Mouse (Mus musculus) spleen, postnatal 36 days (tissue): Measurements from ENCODE around the gene Elmo1.

ENCODE experiments used
- DNase-seq, 2 experiments: peaks; one replicate each; pipeline ENCODE4 v3.0.0; 2022; ENCODE audit warnings: low spot score in 2 of 2, mixed read lengths in 1 of 2

Elmo1 gene

DNA sequence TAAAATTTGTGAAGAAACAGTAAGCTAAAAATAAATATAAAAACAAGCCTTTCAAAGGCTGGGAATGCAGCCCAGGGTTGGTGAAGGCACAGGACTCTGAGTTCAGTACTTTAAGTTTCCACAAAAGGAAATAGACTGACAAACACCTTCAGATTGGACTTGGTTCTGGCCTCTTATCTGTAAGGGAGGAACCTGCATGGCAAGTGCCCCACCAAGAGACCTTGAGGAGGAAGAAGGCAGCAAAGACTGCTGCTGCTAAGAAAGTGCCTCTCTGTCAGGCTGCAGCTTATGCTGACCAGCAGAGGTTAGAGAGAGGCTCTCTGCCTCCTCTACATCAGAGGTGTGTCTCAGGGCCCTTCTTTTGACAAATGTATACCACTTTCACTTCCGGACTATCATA is 293.5 kb downstream of the Elmo1 start:
- no peak for DNase-seq

DNA sequence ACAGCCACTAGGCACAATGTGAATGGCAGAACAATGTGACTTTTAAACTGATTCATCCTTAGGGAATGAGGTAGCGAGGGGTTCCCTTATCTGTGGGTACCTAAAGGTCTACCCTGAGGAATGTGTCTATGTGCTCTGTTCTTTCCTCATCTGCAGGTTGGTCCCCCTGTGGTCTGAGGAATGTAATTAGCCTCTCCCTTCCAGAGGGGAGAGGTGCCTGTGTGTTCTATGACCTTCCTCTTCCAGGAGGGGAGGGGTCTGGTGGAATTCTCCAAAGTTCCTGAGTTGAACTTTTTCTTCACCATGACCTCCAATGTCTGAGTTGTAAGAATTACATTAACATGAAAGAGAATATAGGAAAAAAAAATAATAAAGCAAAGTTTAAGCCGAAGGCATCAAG is 294.4 kb downstream of the Elmo1 start:
- no peak for DNase-seq

DNA sequence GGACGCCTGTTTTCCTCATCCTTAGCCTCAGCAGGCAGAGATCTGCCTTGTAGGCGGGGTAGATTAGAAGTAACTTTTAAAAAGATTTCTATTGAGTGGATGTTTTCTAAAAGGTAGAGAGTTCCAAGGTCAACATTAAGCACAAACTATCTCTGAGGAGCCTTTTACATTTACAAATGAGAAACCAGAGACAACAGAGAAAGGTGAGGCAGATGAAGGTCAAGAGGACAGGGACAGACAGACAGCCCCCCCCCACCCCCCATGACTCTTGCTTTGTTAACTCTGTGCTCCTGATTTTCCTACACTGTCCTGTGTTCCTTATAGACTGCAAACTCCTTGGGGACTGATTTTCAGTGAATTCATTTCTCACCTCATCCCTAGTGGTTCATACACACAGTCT is 295.0 kb downstream of the Elmo1 start:
- DNase-seq: no peak

DNA sequence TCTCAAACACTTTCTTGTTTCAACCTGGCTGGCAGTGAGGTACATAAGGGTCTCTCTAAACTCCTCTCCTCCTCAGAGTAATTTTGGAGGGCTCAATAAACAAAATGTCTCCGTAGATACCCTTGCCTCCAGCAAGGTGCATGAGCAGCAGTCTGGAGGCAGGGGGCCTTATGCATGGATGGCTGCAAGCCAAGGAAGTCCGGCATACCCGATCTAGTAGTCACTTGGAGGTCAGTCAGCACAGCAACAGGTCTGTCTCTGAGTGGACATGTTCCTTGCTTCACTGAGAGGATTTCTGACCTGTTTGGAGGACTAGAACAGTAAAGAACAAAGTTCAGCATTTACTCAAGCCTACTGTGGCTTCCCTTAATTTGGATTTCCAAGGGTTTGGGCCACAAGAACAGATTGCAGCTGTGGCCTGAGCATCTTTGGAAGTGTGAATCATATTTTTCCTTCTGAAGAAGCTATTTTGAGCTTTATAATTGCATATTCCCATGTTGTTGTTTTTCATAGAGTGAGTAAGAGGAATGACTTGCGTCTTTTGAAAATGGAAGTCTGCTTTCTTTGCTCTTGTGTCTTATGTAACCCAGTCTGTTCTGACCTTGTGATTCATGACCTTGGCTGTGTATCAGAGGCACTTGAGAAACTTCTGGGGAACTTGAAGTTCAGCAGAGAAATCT is 296.2 kb downstream of the Elmo1 start:
- no peak for DNase-seq

DNA sequence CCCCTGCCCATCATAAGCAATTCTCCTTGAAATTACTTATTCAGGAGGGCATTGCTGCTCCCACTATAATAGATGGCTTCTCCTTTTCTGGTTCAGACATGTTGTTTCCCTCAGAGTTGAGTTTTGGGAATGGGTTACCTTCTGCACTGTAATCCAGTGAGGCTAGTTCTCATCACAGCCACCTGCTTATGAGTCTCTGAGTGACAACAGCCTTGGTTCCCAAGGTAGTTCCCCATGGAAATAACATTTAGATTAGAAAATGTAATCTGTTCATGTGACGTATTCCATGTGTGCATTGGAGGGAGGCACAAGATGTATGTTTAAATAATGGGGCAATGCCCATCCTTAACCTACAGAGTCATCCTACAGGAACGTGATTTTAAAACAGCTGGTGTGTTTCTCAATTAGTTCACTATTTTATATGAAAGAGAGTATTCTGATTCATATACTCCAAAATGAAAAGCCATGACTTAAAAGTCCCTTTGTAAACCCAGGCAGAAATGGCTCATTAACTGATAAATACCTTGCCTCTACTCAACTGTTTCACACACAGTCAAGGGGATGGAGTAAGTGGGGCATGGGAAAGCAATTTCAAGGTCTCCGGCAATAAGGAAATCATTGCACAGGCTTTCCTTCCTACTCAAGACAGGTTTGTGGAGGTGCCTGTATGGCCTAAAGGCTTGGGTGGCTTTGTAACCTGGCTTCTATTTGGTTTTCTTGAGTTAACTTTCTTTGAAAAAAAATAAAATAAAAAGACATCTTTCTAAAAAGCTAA is 302.6 kb downstream of the Elmo1 start:
- no peak for DNase-seq

DNA sequence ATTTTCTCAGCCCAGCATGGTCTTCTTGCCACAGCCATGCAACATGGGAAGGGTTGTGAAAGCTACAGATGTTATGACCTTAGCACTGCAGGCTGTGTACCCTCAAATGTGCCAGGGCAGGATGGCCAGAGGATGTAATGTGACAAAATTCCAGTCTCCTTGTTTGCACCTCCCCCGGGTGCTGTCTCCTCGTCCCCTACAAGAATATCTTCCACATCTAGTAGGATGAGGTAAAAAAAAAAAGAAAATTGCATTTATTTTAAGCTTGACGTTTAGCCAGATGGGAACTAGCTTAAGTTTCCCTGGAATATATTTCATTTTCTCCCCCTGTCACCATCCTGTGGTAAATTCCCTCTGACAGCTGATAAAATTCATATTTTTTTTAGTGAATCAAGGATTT is 307.3 kb downstream of the Elmo1 start:
- no peak for DNase-seq

DNA sequence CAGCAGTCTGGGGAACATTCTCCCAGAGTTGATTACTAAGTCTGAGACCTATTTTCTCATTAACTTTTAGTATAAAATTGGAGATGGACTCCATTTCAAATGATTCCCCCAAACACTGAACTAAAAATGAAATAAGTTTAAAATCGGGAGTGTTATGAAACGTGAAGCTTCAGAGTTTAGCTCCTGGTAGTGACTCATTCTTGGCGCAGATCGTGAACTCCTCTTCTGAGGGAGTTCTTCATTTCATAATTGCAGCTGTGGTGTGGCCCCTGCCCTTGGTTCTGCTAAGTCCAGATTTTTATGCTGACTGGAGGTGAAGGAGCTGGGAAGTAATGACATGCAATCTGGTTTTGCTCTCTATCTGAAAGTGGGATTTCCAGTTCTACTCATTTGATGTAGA is 307.9 kb downstream of the Elmo1 start:
- no peak for DNase-seq

DNA sequence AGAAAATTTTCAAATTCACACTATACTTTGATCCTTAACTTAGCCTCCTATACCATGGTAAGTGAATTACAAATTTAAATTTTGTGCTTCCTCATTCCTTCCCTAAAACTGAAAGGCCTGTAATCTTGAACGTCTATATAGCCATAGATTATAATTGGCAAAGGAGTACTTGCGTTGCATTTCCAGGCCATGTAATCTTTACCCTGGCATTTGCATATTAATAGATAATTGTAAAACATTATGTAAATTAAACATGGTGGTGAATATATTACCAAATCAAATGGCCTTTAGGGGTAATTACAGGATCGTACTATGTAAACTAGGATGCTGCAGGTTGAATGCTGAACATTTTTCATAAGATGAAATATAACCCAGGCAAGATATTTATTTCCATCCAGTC is 314.1 kb downstream of the Elmo1 start:
- DNase-seq: no peak

DNA sequence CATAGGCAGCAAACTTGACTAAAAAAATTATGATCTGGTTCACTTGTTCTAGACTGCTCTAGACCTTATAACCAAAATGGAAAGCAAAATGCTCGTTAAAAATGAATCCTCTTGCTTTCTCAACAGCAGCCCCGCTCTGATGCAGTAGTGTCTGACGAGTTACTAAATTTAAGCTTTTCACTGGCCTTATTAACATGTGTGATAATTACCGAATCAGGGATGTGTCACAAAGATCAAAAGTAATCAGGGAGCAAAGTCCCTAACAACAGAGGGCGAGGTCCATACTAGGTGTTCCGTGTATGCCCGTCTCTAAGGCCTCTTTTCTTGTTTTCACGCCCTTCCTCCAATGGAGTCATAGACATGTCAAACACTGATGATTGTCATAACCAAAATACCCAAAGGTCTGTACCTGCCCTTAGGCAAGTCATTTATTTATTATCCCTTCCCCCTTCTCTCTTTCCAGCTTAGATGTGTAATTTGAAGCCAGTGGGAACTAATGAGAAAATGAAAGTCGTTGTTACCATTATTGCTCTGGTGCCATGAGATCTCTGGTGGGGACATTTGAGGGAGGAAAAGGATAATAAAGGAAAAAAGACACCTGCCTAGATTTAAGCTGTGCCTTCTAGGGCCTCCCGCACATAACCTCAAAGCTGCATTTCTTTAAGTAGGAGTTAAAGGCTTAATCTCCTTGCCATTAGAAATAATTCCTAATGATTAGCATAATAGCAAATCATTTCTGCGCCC is 316.2 kb downstream of the Elmo1 start:
- DNase-seq: no peak

DNA sequence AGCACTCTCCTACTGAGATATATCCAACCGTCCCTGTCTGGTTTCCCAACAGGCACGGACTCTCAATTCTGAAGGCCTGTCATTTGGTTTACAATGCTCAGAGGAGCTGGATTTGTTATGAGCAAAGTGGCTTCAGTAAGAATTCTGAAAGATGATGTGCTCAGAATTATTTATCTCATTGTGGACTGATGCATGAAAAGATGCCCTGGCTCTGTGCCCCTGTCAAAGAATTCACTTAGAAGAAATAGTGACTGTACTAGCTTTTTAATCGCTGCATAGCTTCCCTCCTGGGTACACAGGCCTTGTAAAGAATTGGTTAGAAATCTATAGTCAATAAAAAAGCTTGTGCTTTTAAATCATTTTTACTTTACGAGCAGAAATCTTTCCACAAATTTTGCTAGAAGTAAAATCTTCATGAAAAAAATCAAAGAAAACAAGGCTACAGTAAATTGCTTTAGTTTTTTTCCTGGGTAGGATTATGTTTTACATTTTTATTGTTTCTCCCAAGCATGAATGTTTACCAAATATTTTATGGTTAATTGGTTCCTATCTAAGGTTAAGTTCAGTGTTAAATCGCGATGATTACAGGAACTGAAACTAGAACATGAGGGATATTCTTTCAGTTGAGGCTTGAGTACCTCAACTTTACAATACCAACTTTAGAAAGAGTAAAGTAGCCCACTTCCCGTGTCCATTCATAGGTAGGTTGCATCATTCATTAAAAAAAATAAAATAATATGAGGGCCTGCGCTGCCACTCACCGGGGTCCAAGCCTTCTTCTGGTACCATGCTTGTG is 320.1 kb downstream of the Elmo1 start:
- no peak for DNase-seq

DNA sequence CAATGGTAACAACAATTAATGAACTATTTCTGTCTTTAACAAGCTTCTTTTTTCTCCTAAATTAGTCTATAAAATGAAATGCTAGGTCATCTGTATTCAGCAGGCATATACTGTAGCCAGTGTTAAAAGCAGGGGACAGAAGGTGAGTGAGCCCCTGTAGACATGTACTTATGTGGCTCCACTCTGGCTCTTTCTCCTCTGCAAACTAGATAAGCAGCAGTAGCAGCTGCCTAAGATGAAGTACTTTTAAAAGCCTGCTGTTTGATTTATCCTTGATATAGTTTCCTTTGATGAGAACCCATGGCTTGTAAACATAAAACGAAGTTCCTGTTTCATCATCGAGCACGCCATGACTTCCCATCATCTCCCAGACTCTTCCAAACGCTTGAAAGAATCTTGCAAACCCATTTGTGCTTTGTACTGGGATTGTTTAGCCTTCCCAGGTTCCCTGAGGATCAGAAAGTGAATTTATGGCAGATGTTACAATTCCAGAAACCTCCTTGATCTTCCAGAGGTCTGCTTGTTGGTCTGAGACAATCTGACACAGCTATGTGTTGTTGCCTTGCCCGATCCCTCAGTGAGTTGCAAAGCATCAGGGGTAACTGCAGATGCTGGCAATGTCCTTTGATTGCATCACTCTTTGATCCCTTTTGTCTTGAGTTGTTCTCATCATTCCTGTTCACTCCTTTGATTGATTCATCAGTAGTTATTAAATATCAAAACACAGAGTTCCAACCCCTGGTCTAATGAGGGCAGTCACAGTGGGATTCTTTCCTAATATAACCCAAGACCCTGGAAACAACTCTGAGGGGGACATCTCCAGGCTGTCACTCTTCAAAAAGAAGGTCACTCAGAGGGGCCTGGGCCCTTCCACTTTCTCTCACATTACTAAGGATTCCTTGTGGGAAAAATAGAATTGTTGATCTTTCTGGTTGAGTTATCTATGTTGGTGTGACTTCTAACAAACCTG is 326.6 kb downstream of the Elmo1 start:
- no peak for DNase-seq

DNA sequence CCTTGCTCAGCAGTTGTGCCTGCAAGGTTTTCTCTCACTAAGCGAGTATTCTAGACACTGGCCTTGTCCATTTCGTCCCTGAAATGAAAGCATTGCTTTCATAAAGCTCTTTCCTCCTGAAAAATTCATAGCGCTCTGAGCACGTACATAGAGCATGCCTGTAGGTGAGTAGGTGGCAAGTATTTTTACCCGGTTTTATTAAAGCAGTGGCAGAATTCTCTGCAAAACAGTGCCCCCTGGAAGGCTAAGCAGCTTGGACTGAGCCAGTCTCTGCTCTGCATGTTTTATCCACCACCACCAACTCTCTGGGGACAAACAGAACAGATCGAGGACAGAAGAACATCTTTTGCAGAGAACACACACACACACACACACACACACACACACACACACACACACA is 340.6 kb downstream of the Elmo1 start:
- DNase-seq: no peak

DNA sequence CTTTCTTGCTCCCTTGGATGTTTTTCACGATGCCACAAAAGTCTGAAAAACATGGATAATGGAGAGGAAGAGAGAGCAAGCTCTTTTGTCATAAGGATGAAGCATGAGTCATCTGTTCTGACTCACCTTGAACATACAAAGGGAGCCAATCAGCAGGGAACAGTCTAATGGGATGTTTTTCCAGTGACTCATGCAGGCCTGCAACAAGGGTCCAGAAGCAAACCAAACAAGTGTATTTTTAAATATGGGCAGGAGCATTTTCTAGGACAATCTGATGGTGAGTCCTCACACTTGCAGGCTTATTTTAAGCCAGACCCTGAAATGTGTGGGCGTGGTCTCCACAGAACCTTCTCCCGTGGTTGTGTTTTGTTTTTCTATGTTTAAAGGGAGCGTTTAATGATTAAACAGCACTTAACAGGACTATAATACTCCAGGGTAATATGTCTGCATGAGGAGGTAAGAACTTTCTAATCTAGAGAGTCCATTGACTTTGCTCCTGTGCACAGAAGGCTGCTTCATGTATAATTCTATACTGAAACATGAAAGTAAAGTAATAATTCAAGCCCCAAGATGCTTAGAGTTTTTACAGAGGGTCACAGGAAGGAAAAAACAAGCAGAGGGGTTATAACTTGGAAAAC is 342.9 kb downstream of the Elmo1 start:
- no peak for DNase-seq

DNA sequence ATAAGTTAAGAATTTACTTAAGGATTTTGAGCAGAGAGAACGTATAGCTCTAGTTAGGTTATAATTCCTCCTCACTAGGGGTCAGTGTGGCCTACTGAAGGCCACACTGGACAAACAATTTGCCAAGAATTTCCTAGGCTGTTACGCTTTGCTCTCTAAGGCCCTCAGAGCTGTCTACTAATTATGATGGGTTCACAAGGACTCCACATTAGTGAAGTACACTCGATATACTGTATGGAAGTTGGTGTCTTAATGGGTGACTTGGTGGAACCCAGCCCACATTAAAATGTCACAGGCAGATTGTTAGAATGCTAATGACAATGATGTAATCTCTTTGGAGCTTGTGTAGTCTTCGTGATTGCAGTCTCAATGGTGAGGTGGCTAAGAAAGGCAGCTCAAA is 343.7 kb downstream of the Elmo1 start:
- no peak for DNase-seq

DNA sequence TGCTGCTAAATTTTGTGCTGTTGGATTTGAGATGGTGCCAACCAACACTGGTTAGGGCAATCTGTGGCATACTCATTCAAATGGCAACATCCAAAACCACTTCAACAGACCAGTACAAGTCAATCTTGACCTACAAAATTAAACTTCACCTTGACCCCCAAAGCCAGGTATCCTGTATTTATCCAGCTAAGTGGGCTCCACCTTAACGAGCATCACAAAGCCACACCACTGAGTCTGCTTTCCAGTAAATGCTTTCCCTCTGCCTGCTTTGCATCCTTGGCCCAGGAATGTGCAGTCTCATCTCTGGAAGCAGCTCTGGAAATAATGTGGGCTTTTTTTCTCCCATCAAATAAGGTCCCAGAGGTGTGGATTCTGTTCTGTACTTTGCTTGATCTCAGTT is 349.1 kb downstream of the Elmo1 start:
- DNase-seq: no peak

DNA sequence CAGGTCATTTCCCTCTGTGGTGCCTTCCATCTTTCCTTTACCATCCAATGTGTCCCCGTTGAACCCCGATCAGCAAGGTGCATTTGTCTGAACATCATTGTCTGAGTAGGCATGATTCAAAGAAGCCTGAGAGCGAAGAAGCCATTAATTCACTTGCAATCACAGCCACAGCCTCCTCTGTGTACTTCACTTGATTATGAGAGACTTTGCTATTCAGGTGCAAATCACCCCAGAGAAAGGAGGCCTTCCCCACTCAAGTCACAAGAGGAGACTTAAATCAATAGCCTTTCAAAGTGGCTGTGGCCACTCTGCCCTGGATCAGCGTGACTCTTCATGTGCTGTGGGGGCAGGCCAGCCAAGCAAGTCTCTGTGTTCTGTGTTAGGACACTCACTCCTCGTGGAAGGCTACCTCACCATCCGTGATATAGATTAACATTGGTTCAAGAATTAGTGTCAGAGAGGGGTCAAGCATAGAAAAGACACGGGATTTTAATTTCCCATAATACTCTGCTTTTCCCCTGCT is 360.5 kb downstream of the Elmo1 start:
- no peak for DNase-seq

DNA sequence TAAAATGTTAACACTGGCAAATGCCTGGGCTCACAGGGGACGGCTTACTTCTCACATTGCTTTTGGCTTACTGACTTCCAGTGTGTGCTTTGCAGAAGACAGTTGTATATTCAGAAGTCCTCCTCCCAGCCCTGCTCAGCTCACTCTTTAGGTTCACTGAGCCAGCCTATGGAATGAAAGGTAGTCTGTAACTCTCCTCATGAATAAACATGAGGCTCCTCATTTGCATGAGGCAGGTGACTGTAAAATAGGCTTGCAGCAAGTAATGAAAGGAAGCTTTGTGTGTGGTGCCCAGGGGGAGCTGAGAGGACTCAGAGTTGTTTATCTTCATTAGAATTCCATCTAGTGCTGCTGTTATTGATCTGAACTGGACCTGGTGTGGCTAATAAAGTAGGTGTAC is 364.0 kb downstream of the Elmo1 start:
- DNase-seq: no peak

DNA sequence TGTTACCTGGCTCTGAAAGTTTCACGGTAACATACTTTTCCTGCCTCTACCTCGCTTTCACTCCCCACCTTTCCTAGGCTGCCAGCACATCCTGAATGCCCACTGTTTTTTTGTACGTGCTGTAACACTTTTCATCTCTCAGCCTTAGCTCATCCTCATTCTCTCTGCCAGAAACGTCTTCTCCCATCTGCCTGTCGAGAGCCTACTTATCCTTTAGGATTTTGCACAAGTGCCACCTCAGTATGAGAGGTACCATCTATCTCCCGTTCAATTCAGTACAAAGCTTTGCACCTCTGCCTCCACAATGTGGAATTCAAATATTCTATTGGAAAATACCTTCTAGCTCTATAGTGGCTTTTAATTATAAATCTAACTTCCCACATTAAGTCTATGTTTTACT is 369.7 kb downstream of the Elmo1 start:
- DNase-seq: no peak

DNA sequence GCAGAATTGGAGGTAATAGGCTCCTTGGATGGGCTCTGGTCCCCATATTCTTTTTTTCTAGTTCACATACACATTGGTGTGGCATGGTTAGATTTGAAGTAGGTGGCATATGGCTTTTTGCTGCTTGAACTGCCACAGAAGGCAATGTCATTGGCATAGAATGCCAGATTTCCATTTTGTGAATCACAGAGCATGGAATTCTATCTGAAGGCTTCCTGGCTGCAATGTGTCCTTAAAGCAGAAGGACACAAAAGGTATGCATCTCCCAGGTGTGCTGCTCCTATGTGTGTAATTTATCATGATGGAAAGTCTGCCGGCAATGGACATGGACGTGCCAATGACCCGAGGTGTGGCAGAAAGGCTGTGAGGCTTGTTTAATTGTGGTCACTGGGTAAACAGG is 371.2 kb downstream of the Elmo1 start:
- no peak for DNase-seq

DNA sequence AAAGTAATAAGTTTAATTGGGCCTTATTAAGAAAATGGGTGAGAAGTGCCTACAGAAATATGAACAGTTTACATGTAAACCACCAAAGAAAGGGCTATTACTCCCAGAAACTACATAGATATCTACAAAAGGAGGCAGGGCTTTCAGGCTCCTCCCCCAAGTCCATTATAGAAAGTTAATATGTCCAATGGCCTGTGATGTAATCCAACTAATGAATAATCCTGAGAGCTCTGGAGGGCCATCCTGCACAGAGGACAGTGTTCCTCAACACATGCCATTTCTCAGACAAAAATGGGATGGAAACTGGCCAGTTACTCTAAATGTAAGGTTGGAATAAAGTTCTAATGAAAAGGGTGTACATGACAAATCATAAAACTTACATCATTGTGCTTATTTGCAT is 373.8 kb downstream of the Elmo1 start:
- DNase-seq: no peak
